Mouse (Mus musculus) lung, postnatal 0 days (tissue): ENCODE measurements at regions not wholly inside any gene's neighbourhood (a gene's known extent, or its start where the extent isn't known, plus 50 kb on each side); places are given as distances from the start of the nearest gene placed in this dataset.
A peak's percentile ranks its signal among the peaks of the same experiment; 100 is the strongest.
"Not testable (repeated sequence)": the region's sequence is repeated elsewhere in the genome, so short reads cannot be mapped to it uniquely, and the experiment has no call there.

Experiments used
- ATAC-seq: fragments of 200-750 bp; cut with Nextera tagmentation; 2 replicates; pipeline ENCODE4 v1.8.0; 2017; ENCODE audit warnings: moderate library complexity
- DNase-seq: peaks from one replicate; pipeline ENCODE4 v3.0.0-alpha.2; 2016; ENCODE audit warnings: low spot score
- H3K27ac ChIP-seq: fragments of 300-500 bp; sonication (generic); 2 replicates; pipeline ENCODE4 v1.5.1; 2014; ENCODE audit warnings: antibody characterized with exemption, mild to moderate bottlenecking, low read length, mixed read lengths
- H3K27me3 ChIP-seq: fragments of 300-500 bp; sonication (generic); replicated peaks from 2 replicates; pipeline ENCODE4 v1.6.1; 2014; ENCODE audit warnings: low read length, mixed read lengths; ENCODE audit not compliant: insufficient read depth
- H3K36me3 ChIP-seq: fragments of 300-500 bp; sonication (generic); 2 replicates; pipeline ENCODE4 v1.6.1; 2014; ENCODE audit warnings: low read length, mixed read lengths; ENCODE audit not compliant: insufficient read depth
- H3K4me1 ChIP-seq: fragments of 300-500 bp; sonication (generic); 2 replicates; pipeline ENCODE4 v1.6.1; 2014; ENCODE audit warnings: antibody characterized with exemption, low read depth, low read length, mixed read lengths; ENCODE audit not compliant: insufficient read depth
- H3K4me2 ChIP-seq: fragments of 300-500 bp; sonication (generic); replicated peaks from 2 replicates; pipeline ENCODE4 v1.6.1; 2014; ENCODE audit warnings: low read depth, mild to moderate bottlenecking, low read length, moderate library complexity, mixed read lengths
- H3K4me3 ChIP-seq: fragments of 300-500 bp; sonication (generic); 2 replicates; pipeline ENCODE4 v1.5.1; 2014; ENCODE audit warnings: low read depth, low read length
- H3K9ac ChIP-seq: fragments of 300-500 bp; sonication (generic); replicated peaks from 2 replicates; pipeline ENCODE4 v1.6.1; 2014; ENCODE audit warnings: low read depth, mild to moderate bottlenecking
- H3K9me3 ChIP-seq: fragments of 300-500 bp; sonication (generic); 2 replicates; pipeline ENCODE4 v1.6.1; 2016; ENCODE audit warnings: low read length, mixed read lengths
- CTCF ChIP-seq: IDR thresholded peaks from 2 replicates; pipeline ENCODE4 v1.5.1; 2016; ENCODE audit warnings: antibody characterized with exemption, mild to moderate bottlenecking
- EP300 ChIP-seq: IDR thresholded peaks from 2 replicates; pipeline ENCODE4 v1.6.1; 2016; ENCODE audit warnings: antibody characterized with exemption, mild to moderate bottlenecking, control low read depth
- WGBS: fragments of 180-500 bp; shearing (Covaris S2); extraction: QIAGEN DNeasy Blood & Tissue Kit; methylation state at CpG from one replicate; pipeline ENCODE4 v1.1.7; 2014; 5-methylcytosine and 5-hydroxymethylcytosine counted together

- no peak for TF ChIP-seq EP300
- TF ChIP-seq CTCF = no peak
- WGBS = 48% methylated on average over 5 of the region's 5 CpGs
- Histone ChIP-seq H3K4me3 (no peak overlapping the region), H3K4me2 (no peak overlapping the region), H3K36me3 (no peaks in the 10 kb centered on the region), H3K4me1 (no peaks in the 10 kb centered on the region), H3K9me3 (no peaks in the 10 kb centered on the region), H3K27me3 (no peaks in the 10 kb centered on the region), H3K9ac (no peak overlapping the region), H3K27ac (no peak overlapping the region)
- ATAC-seq (no peak), DNase-seq (no peak)
Measured at GRCm38 (mm10) chr5:51952499-51952898, 237.8 kb downstream of the Dhx15 start.

GRCm38 (mm10) chr5:51949996-51950395 lies 240.3 kb downstream of the Dhx15 start:
- H3K4me2 ChIP-seq = no peak overlapping the region
- H3K27ac ChIP-seq = no peak overlapping the region
- H3K9ac ChIP-seq = no peak overlapping the region
- H3K36me3 ChIP-seq = no peaks in the 10 kb centered on the region
- no peak overlapping the region for H3K4me3 ChIP-seq
- H3K9me3 ChIP-seq = no peaks in the 10 kb centered on the region
- ATAC-seq = no peak
- H3K27me3 ChIP-seq = no peaks in the 10 kb centered on the region
- DNase-seq = no peak
- H3K4me1 ChIP-seq = no peaks in the 10 kb centered on the region
- TF ChIP-seq EP300 = no peak
- TF ChIP-seq CTCF = no peak
- 79% methylated on average over 5 of the region's 5 CpGs for WGBS

- no peaks in the 10 kb centered on the region for H3K9me3 ChIP-seq
- no peak for TF ChIP-seq CTCF
- no peak for TF ChIP-seq EP300
- H3K9ac ChIP-seq = no peak overlapping the region
- ATAC-seq (no peak), DNase-seq (no peak)
- 83% methylated on average over 3 of the region's 3 CpGs for WGBS
- no peaks in the 10 kb centered on the region for H3K27me3 ChIP-seq
- no peaks in the 10 kb centered on the region for H3K4me1 ChIP-seq
- no peak overlapping the region for H3K27ac ChIP-seq
- H3K4me3 ChIP-seq = no peak overlapping the region
- no peaks in the 10 kb centered on the region for H3K36me3 ChIP-seq
- no peak overlapping the region for H3K4me2 ChIP-seq
Measured at GRCm38 (mm10) chr5:51946062-51946461, 244.3 kb downstream of the Dhx15 start.

- not testable (repeated sequence) for H3K4me2 ChIP-seq, H3K9me3 ChIP-seq, H3K4me1 ChIP-seq, H3K9ac ChIP-seq, H3K4me3 ChIP-seq, DNase-seq, H3K27me3 ChIP-seq, H3K36me3 ChIP-seq, ATAC-seq, H3K27ac ChIP-seq
- 0 out of 2 replicates have a peak, but pooled peaks have one; percentile 14 for TF ChIP-seq EP300
- 31% methylated on average over 4 of the region's 4 CpGs for WGBS
Measured at GRCm38 (mm10) chr5:51941925-51942291, 248.4 kb downstream of the Dhx15 start.

- 21% methylated on average over 8 of the region's 8 CpGs for WGBS
- Histone ChIP-seq H3K27me3 (no peaks in the 10 kb centered on the region), H3K9ac (no peak overlapping the region), H3K9me3 (no peaks in the 10 kb centered on the region), H3K4me1 (no peaks in the 10 kb centered on the region), H3K4me3 (no peak overlapping the region), H3K4me2 (no peak overlapping the region), H3K27ac (no peak overlapping the region), H3K36me3 (no peaks in the 10 kb centered on the region)
- TF ChIP-seq EP300 (no peak), CTCF (no peak)
- DNase-seq (peak; percentile 61), ATAC-seq (peak; percentile 58)
Measured at GRCm38 (mm10) chr5:51941255-51941924, 248.9 kb downstream of the Dhx15 start.

GRCm38 (mm10) chr5:51938845-51939244 lies 251.5 kb downstream of the Dhx15 start:
- no peak overlapping the region for H3K27ac ChIP-seq
- no peak overlapping the region for H3K4me2 ChIP-seq
- H3K4me1 ChIP-seq = no peaks in the 10 kb centered on the region
- ATAC-seq = no peak
- H3K27me3 ChIP-seq = no peaks in the 10 kb centered on the region
- 89% methylated on average over 6 of the region's 6 CpGs for WGBS
- TF ChIP-seq EP300 (no peak), CTCF (no peak)
- H3K36me3 ChIP-seq = no peaks in the 10 kb centered on the region
- no peaks in the 10 kb centered on the region for H3K9me3 ChIP-seq
- no peak for DNase-seq
- H3K9ac ChIP-seq = no peak overlapping the region
- H3K4me3 ChIP-seq = no peak overlapping the region

- Histone ChIP-seq H3K27ac (no peak overlapping the region), H3K27me3 (no peaks in the 10 kb centered on the region), H3K9me3 (no peaks in the 10 kb centered on the region), H3K36me3 (no peaks in the 10 kb centered on the region), H3K4me3 (no peak overlapping the region), H3K9ac (no peak overlapping the region), H3K4me2 (no peak overlapping the region), H3K4me1 (no peaks in the 10 kb centered on the region)
- DNase-seq (no peak), ATAC-seq (no peak)
- TF ChIP-seq EP300 (no peak), CTCF (no peak)
- WGBS = 70% methylated on average over 6 of the region's 6 CpGs
Measured at GRCm38 (mm10) chr5:51937320-51937719, 253.0 kb downstream of the Dhx15 start.
